Mouse (Mus musculus): ENCODE data around the gene Itgb1. TPM values are rescaled to one million over a fixed set of nuclear protein-coding genes. Genes with fewer than 3 reads are reported as not detected.
A peak's percentile ranks its signal among the peaks of the same experiment; 100 is the strongest.

Itgb1 gene
- polyA plus RNA-seq, 1 experiment from 2014 or later: 90.9 TPM

- Histone ChIP-seq H3K9ac (replicated peaks; ENCODE audit: low read length) (no peak overlapping the region), H3K27ac (replicated peaks; ENCODE audit: low read depth, low read length) (no peak overlapping the region), H3K4me2 (ENCODE audit: low read length) (no peak overlapping the region), H3K36me3 (ENCODE audit: control insufficient read depth, insufficient read depth, low read length) (no peaks in the 10 kb centered on the region), H3K9me3 (ENCODE audit: control insufficient read depth, low read length) (no peaks in the 10 kb centered on the region), H3K27me3 (ENCODE audit: control insufficient read depth, insufficient read depth, low read length) (no peaks in the 10 kb centered on the region), H3K4me1 (ENCODE audit: control insufficient read depth, insufficient read depth, low read length) (0 out of 2 replicates have a peak, but pooled peaks cover 5% of the 10 kb centered on the region), H3K4me3 (replicated peaks; ENCODE audit: low read depth, low read length) (no peak overlapping the region)
- no peak for ATAC-seq (ENCODE audit: low FRiP score, low TSS enrichment)
- 98% methylated on average over 1 of the region's 1 CpGs for WGBS
- DNase-seq: no peak
Measured at GRCm38 (mm10) chr8:128696701-128697397, 11.4 kb downstream of the Itgb1 start.

- ATAC-seq (ENCODE audit: low FRiP score, low TSS enrichment) (no peak), DNase-seq (no peak)
- no peaks in the 10 kb centered on the region for H3K27me3 ChIP-seq (ENCODE audit: control insufficient read depth, insufficient read depth, low read length)
- no peak overlapping the region for H3K4me2 ChIP-seq (ENCODE audit: low read length)
- H3K9ac ChIP-seq (replicated peaks; ENCODE audit: low read length): no peak overlapping the region
- H3K36me3 ChIP-seq (ENCODE audit: control insufficient read depth, insufficient read depth, low read length): no peaks in the 10 kb centered on the region
- no peaks in the 10 kb centered on the region for H3K9me3 ChIP-seq (ENCODE audit: control insufficient read depth, low read length)
- 81% methylated on average over 3 of the region's 3 CpGs for WGBS
- H3K27ac ChIP-seq (replicated peaks; ENCODE audit: low read depth, low read length): no peak overlapping the region
- H3K4me1 ChIP-seq (ENCODE audit: control insufficient read depth, insufficient read depth, low read length): 0 out of 2 replicates have a peak, but pooled peaks cover 2% of the 10 kb centered on the region
- no peak overlapping the region for H3K4me3 ChIP-seq (replicated peaks; ENCODE audit: low read depth, low read length)
Measured at GRCm38 (mm10) chr8:128697945-128698344, 12.5 kb downstream of the Itgb1 start.

- DNase-seq (no peak), ATAC-seq (ENCODE audit: low FRiP score, low TSS enrichment) (no peak)
- no peaks in the 10 kb centered on the region for H3K27me3 ChIP-seq (ENCODE audit: control insufficient read depth, insufficient read depth, low read length)
- H3K9me3 ChIP-seq (ENCODE audit: control insufficient read depth, low read length): no peaks in the 10 kb centered on the region
- no peak overlapping the region for H3K4me2 ChIP-seq (ENCODE audit: low read length)
- no peaks in the 10 kb centered on the region for H3K4me1 ChIP-seq (ENCODE audit: control insufficient read depth, insufficient read depth, low read length)
- 88% methylated on average over 1 of the region's 1 CpGs for WGBS
- no peak overlapping the region for H3K4me3 ChIP-seq (replicated peaks; ENCODE audit: low read depth, low read length)
- no peak overlapping the region for H3K27ac ChIP-seq (replicated peaks; ENCODE audit: low read depth, low read length)
- peaks cover 17% of the 10 kb centered on the region; the same call in 1 of the 2 replicates for H3K36me3 ChIP-seq (ENCODE audit: control insufficient read depth, insufficient read depth, low read length)
- no peak overlapping the region for H3K9ac ChIP-seq (replicated peaks; ENCODE audit: low read length)
Measured at GRCm38 (mm10) chr8:128704376-128704775, 18.9 kb downstream of the Itgb1 start.

GRCm38 (mm10) chr8:128704836-128705235, 19.4 kb downstream of the Itgb1 start:
- Histone ChIP-seq H3K9me3 (ENCODE audit: control insufficient read depth, low read length) (no peaks in the 10 kb centered on the region), H3K36me3 (ENCODE audit: control insufficient read depth, insufficient read depth, low read length) (peaks cover 17% of the 10 kb centered on the region; the same call in 1 of the 2 replicates), H3K27ac (replicated peaks; ENCODE audit: low read depth, low read length) (no peak overlapping the region), H3K4me2 (ENCODE audit: low read length) (no peak overlapping the region), H3K27me3 (ENCODE audit: control insufficient read depth, insufficient read depth, low read length) (no peaks in the 10 kb centered on the region), H3K9ac (replicated peaks; ENCODE audit: low read length) (no peak overlapping the region), H3K4me3 (replicated peaks; ENCODE audit: low read depth, low read length) (no peak overlapping the region), H3K4me1 (ENCODE audit: control insufficient read depth, insufficient read depth, low read length) (no peaks in the 10 kb centered on the region)
- DNase-seq (no peak), ATAC-seq (ENCODE audit: low FRiP score, low TSS enrichment) (no peak)
- WGBS: 88% methylated on average over 2 of the region's 2 CpGs

GRCm38 (mm10) chr8:128709261-128709660, 23.8 kb downstream of the Itgb1 start:
- ATAC-seq (ENCODE audit: low FRiP score, low TSS enrichment): no peak
- 56% methylated on average over 3 of the region's 3 CpGs for WGBS
- peaks cover 46% of the 10 kb centered on the region for H3K36me3 ChIP-seq (ENCODE audit: control insufficient read depth, insufficient read depth, low read length)

GRCm38 (mm10) chr8:128716184-128716583, 30.7 kb downstream of the Itgb1 start:
- H3K36me3 ChIP-seq (ENCODE audit: control insufficient read depth, insufficient read depth, low read length): peaks cover 72% of the 10 kb centered on the region
- DNase-seq: no peak

More at GRCm38 (mm10) chr8:128709261-128709660, 23.8 kb downstream of the Itgb1 start:
- Histone ChIP-seq H3K9ac (replicated peaks; ENCODE audit: low read length) (no peak overlapping the region), H3K9me3 (ENCODE audit: control insufficient read depth, low read length) (no peaks in the 10 kb centered on the region), H3K4me1 (ENCODE audit: control insufficient read depth, insufficient read depth, low read length) (no peaks in the 10 kb centered on the region), H3K27ac (replicated peaks; ENCODE audit: low read depth, low read length) (no peak overlapping the region), H3K4me3 (replicated peaks; ENCODE audit: low read depth, low read length) (no peak overlapping the region), H3K27me3 (ENCODE audit: control insufficient read depth, insufficient read depth, low read length) (no peaks in the 10 kb centered on the region), H3K4me2 (ENCODE audit: low read length) (no peak overlapping the region)
- DNase-seq: peak; percentile 83

GRCm38 (mm10) chr8:128724819-128725218, 39.4 kb downstream of the Itgb1 start:
- WGBS: 54% methylated on average over 1 of the region's 1 CpGs

More at GRCm38 (mm10) chr8:128716184-128716583, 30.7 kb downstream of the Itgb1 start:
- Histone ChIP-seq H3K27ac (replicated peaks; ENCODE audit: low read depth, low read length) (no peak overlapping the region), H3K4me1 (ENCODE audit: control insufficient read depth, insufficient read depth, low read length) (no peaks in the 10 kb centered on the region), H3K9me3 (ENCODE audit: control insufficient read depth, low read length) (no peaks in the 10 kb centered on the region), H3K9ac (replicated peaks; ENCODE audit: low read length) (no peak overlapping the region), H3K4me2 (ENCODE audit: low read length) (no peak overlapping the region), H3K27me3 (ENCODE audit: control insufficient read depth, insufficient read depth, low read length) (no peaks in the 10 kb centered on the region), H3K4me3 (replicated peaks; ENCODE audit: low read depth, low read length) (no peak overlapping the region)
- no peak for ATAC-seq (ENCODE audit: low FRiP score, low TSS enrichment)

GRCm38 (mm10) chr8:128727213-128727612, 41.8 kb downstream of the Itgb1 start:
- peaks cover 50% of the 10 kb centered on the region for H3K36me3 ChIP-seq (ENCODE audit: control insufficient read depth, insufficient read depth, low read length)
- peak; percentile 53 for DNase-seq
- peak; percentile 57; the same call in 1 of the 2 replicates for ATAC-seq (ENCODE audit: low FRiP score, low TSS enrichment)

More at GRCm38 (mm10) chr8:128724819-128725218, 39.4 kb downstream of the Itgb1 start:
- DNase-seq (peak; percentile 77), ATAC-seq (ENCODE audit: low FRiP score, low TSS enrichment) (no peak)
- Histone ChIP-seq H3K4me3 (replicated peaks; ENCODE audit: low read depth, low read length) (no peak overlapping the region), H3K9ac (replicated peaks; ENCODE audit: low read length) (no peak overlapping the region), H3K27ac (replicated peaks; ENCODE audit: low read depth, low read length) (no peak overlapping the region), H3K4me2 (ENCODE audit: low read length) (no peak overlapping the region), H3K9me3 (ENCODE audit: control insufficient read depth, low read length) (no peaks in the 10 kb centered on the region), H3K27me3 (ENCODE audit: control insufficient read depth, insufficient read depth, low read length) (no peaks in the 10 kb centered on the region), H3K4me1 (ENCODE audit: control insufficient read depth, insufficient read depth, low read length) (no peaks in the 10 kb centered on the region), H3K36me3 (ENCODE audit: control insufficient read depth, insufficient read depth, low read length) (peaks cover 53% of the 10 kb centered on the region)

GRCm38 (mm10) chr8:128732254-128732653, 46.8 kb downstream of the Itgb1 start:
- WGBS: 4% methylated on average over 2 of the region's 2 CpGs
- H3K4me1 ChIP-seq (ENCODE audit: control insufficient read depth, insufficient read depth, low read length): no peaks in the 10 kb centered on the region; the same call in 1 of the 2 replicates
- peaks cover 45% of the 10 kb centered on the region for H3K36me3 ChIP-seq (ENCODE audit: control insufficient read depth, insufficient read depth, low read length)
- ATAC-seq (ENCODE audit: low FRiP score, low TSS enrichment) (peak; percentile 86; the same call in 1 of the 2 replicates), DNase-seq (peak; percentile 67)
- no peaks in the 10 kb centered on the region for H3K9me3 ChIP-seq (ENCODE audit: control insufficient read depth, low read length)
- H3K4me2 ChIP-seq (ENCODE audit: low read length): no peak overlapping the region
- no peaks in the 10 kb centered on the region for H3K27me3 ChIP-seq (ENCODE audit: control insufficient read depth, insufficient read depth, low read length)
- H3K4me3 ChIP-seq (replicated peaks; ENCODE audit: low read depth, low read length): no peak overlapping the region
- H3K27ac ChIP-seq (replicated peaks; ENCODE audit: low read depth, low read length): peak overlapping the region; percentile 46; the same call in 1 of the 2 replicates
- no peak overlapping the region for H3K9ac ChIP-seq (replicated peaks; ENCODE audit: low read length)

More at GRCm38 (mm10) chr8:128727213-128727612, 41.8 kb downstream of the Itgb1 start:
- Histone ChIP-seq H3K27ac (replicated peaks; ENCODE audit: low read depth, low read length) (no peak overlapping the region; the same call in 1 of the 2 replicates), H3K9me3 (ENCODE audit: control insufficient read depth, low read length) (no peaks in the 10 kb centered on the region), H3K4me3 (replicated peaks; ENCODE audit: low read depth, low read length) (no peak overlapping the region), H3K9ac (replicated peaks; ENCODE audit: low read length) (no peak overlapping the region), H3K27me3 (ENCODE audit: control insufficient read depth, insufficient read depth, low read length) (no peaks in the 10 kb centered on the region), H3K4me2 (ENCODE audit: low read length) (no peak overlapping the region), H3K4me1 (ENCODE audit: control insufficient read depth, insufficient read depth, low read length) (no peaks in the 10 kb centered on the region; the same call in 1 of the 2 replicates)
- WGBS: 32% methylated on average over 1 of the region's 1 CpGs

Data from midbrain, embryonic 14.5 days (tissue).